Mouse (Mus musculus) MEL (cell line): Measurements from ENCODE around the gene Stk39. TPM values are rescaled to one million over a fixed set of nuclear protein-coding genes. Genes with fewer than 3 reads are reported as not detected.

Source experiments
- DNase-seq: peaks from one replicate; pipeline ENCODE4 v3.0.0; 2011; ENCODE audit warnings: low read depth, low spot score
- H3K27ac ChIP-seq: 2 replicates; pipeline ENCODE4 v1.5.1; 2012; ENCODE audit warnings: low read depth, mild to moderate bottlenecking, control low read depth, low read length, moderate library complexity; ENCODE audit not compliant: control insufficient read depth
- H3K27me3 ChIP-seq, 2 experiments: fragments of 150-350 bp in 1 of 2; sonication (generic) in 1 of 2; 2 replicates each; pipeline ENCODE4 v1.6.1; 2012; ENCODE audit warnings: low read length in 2 of 2, mild to moderate bottlenecking in 2 of 2, improper control_type of control experiment in 1 of 2, moderate library complexity in 1 of 2; ENCODE audit not compliant: insufficient read depth in 2 of 2, control insufficient read depth in 1 of 2
- H3K36me3 ChIP-seq, 2 experiments: 2 replicates each; pipeline ENCODE4 v1.6.1; 2012 to 2014; ENCODE audit warnings: low read length in 2 of 2, improper control_type of control experiment in 1 of 2, inconsistent platforms in 1 of 2, mild to moderate bottlenecking in 1 of 2; ENCODE audit not compliant: insufficient read depth in 2 of 2, control insufficient read depth in 1 of 2
- H3K4me1 ChIP-seq, 2 experiments: fragments of 150-350 bp in 1 of 2; sonication (generic) in 1 of 2; 2 replicates each; pipeline ENCODE4 v1.6.1; 2012; ENCODE audit warnings: low read length in 2 of 2, improper control_type of control experiment in 1 of 2, mild to moderate bottlenecking in 1 of 2; ENCODE audit not compliant: insufficient read depth in 2 of 2, control insufficient read depth in 1 of 2
- H3K4me3 ChIP-seq, 2 experiments: fragments of 150-350 bp in 1 of 2; sonication (generic) in 1 of 2; 2 replicates each; pipeline ENCODE4 v1.5.1; 2012; ENCODE audit warnings: low read depth in 2 of 2, low read length in 2 of 2, mild to moderate bottlenecking in 2 of 2, moderate library complexity in 2 of 2, control low read depth in 1 of 2, improper control_type of control experiment in 1 of 2; ENCODE audit not compliant: control insufficient read depth in 1 of 2, insufficient read depth in 1 of 2
- H3K79me2 ChIP-seq: 2 replicates; pipeline ENCODE4 v1.6.1; 2012; ENCODE audit warnings: mild to moderate bottlenecking, low read length, moderate library complexity; ENCODE audit not compliant: control insufficient read depth, poor library complexity, insufficient read depth
- H3K9ac ChIP-seq: 2 replicates; pipeline ENCODE4 v1.6.1; 2012; ENCODE audit warnings: low read depth, mild to moderate bottlenecking, control low read depth, low read length, moderate library complexity; ENCODE audit not compliant: control insufficient read depth, poor library complexity, severe bottlenecking
- H3K9me3 ChIP-seq: fragments of 150-350 bp; sonication (generic); replicated peaks from 2 replicates; pipeline ENCODE4 v1.6.1; 2012; ENCODE audit warnings: mild to moderate bottlenecking, low read length, improper control_type of control experiment, moderate library complexity; ENCODE audit not compliant: insufficient read depth
- BHLHE40 ChIP-seq: IDR thresholded peaks from 2 replicates; pipeline ENCODE4 v1.6.1; 2012; ENCODE audit warnings: low read depth, mild to moderate bottlenecking, inconsistent platforms, low read length, improper control_type of control experiment, borderline replicate concordance
- CHD1 ChIP-seq: IDR thresholded peaks from 2 replicates; pipeline ENCODE4 v1.6.1; 2012; ENCODE audit warnings: low read depth, mild to moderate bottlenecking, inconsistent platforms, low read length, improper control_type of control experiment
- CTCF ChIP-seq, 3 experiments: IDR thresholded peaks in 2 of 3; conservative IDR thresholded peaks in 1 of 3; 2 replicates each; pipeline ENCODE4 v1.5.1; 2011 to 2012; ENCODE audit warnings: low read length in 3 of 3, low read depth in 2 of 3, mild to moderate bottlenecking in 2 of 3, improper control_type of control experiment in 1 of 3, inconsistent platforms in 1 of 3, mixed read lengths in 1 of 3, moderate library complexity in 1 of 3; ENCODE audit not compliant: control insufficient read depth in 1 of 3, insufficient read depth in 1 of 3, poor library complexity in 1 of 3, severe bottlenecking in 1 of 3
- E2F4 ChIP-seq: IDR thresholded peaks from 2 replicates; pipeline ENCODE4 v1.6.1; 2011; ENCODE audit warnings: low read depth, low read length, improper control_type of control experiment, borderline replicate concordance
- EP300 ChIP-seq, 2 experiments: IDR thresholded peaks; 2 replicates each; pipeline ENCODE4 v1.6.1; 2011; ENCODE audit warnings: improper control_type of control experiment in 2 of 2, low read length in 2 of 2, low read depth in 1 of 2, mild to moderate bottlenecking in 1 of 2
- ETS1 ChIP-seq: IDR thresholded peaks from 2 replicates; pipeline ENCODE4 v1.6.1; 2012; ENCODE audit warnings: low read depth, mild to moderate bottlenecking, inconsistent platforms, low read length, improper control_type of control experiment, moderate library complexity
- GABPA ChIP-seq: IDR thresholded peaks from 2 replicates; pipeline ENCODE4 v1.6.1; 2012; ENCODE audit warnings: low read depth, mild to moderate bottlenecking, inconsistent platforms, low read length, improper control_type of control experiment, moderate library complexity
- HCFC1 ChIP-seq: IDR thresholded peaks from 2 replicates; pipeline ENCODE4 v1.6.1; 2012; ENCODE audit warnings: low read depth, mild to moderate bottlenecking, inconsistent platforms, low read length, improper control_type of control experiment, moderate library complexity
- KAT2A ChIP-seq: conservative IDR thresholded peaks from 2 replicates; pipeline ENCODE4 v1.6.1; 2012; ENCODE audit warnings: low read depth, low read length, improper control_type of control experiment, inconsistent platforms
- MYB ChIP-seq: IDR thresholded peaks from 2 replicates; pipeline ENCODE4 v1.6.1; 2011; ENCODE audit warnings: mild to moderate bottlenecking, low read depth, low read length, improper control_type of control experiment
- MYC ChIP-seq: IDR thresholded peaks from 2 replicates; pipeline ENCODE4 v1.6.1; 2011; ENCODE audit warnings: low read depth, mild to moderate bottlenecking, low read length, improper control_type of control experiment, moderate library complexity
- NELFE ChIP-seq: IDR thresholded peaks from 2 replicates; pipeline ENCODE4 v1.6.1; 2011; ENCODE audit warnings: low read depth, low read length, improper control_type of control experiment
- NRF1 ChIP-seq: IDR thresholded peaks from 2 replicates; pipeline ENCODE4 v1.6.1; 2014; ENCODE audit warnings: low read depth, mild to moderate bottlenecking, inconsistent platforms, low read length, improper control_type of control experiment, moderate library complexity; ENCODE audit not compliant: poor library complexity, insufficient read depth, severe bottlenecking
- POLR2A ChIP-seq, 2 experiments: IDR thresholded peaks; 2 replicates each; pipeline ENCODE4 v1.6.1; 2011 to 2012; ENCODE audit warnings: low read length in 2 of 2, mild to moderate bottlenecking in 2 of 2, control low read depth in 1 of 2, improper control_type of control experiment in 1 of 2, low read depth in 1 of 2, moderate library complexity in 1 of 2; ENCODE audit not compliant: control insufficient read depth in 1 of 2, insufficient read depth in 1 of 2, poor library complexity in 1 of 2
- POLR2AphosphoS2 ChIP-seq: IDR thresholded peaks from 2 replicates; pipeline ENCODE4 v1.6.1; 2011; ENCODE audit warnings: low read length, improper control_type of control experiment
- POLR2AphosphoS5 ChIP-seq: IDR thresholded peaks from 2 replicates; pipeline ENCODE4 v1.6.1; 2012; ENCODE audit warnings: low read depth, borderline replicate concordance, mild to moderate bottlenecking, inconsistent platforms, low read length, moderate library complexity, mixed read lengths
- SIN3A ChIP-seq: IDR thresholded peaks from 2 replicates; pipeline ENCODE4 v1.6.1; 2012; ENCODE audit warnings: low read length, improper control_type of control experiment, inconsistent platforms
- TCF12 ChIP-seq: IDR thresholded peaks from 2 replicates; pipeline ENCODE4 v1.6.1; 2014; ENCODE audit warnings: low read depth, mild to moderate bottlenecking, inconsistent platforms, low read length, improper control_type of control experiment, moderate library complexity
- UBTF ChIP-seq: IDR thresholded peaks from 2 replicates; pipeline ENCODE4 v1.6.1; 2012; ENCODE audit warnings: low read depth, mild to moderate bottlenecking, inconsistent platforms, low read length, improper control_type of control experiment, moderate library complexity, borderline replicate concordance; ENCODE audit not compliant: insufficient read depth
- USF1 ChIP-seq: IDR thresholded peaks from 2 replicates; pipeline ENCODE4 v1.6.1; 2014; ENCODE audit warnings: low read depth, mild to moderate bottlenecking, inconsistent platforms, low read length, improper control_type of control experiment, moderate library complexity
- ZC3H11A ChIP-seq: IDR thresholded peaks from 2 replicates; pipeline ENCODE4 v1.6.1; 2012; ENCODE audit warnings: low read depth, mild to moderate bottlenecking, inconsistent platforms, low read length, improper control_type of control experiment
- ZKSCAN1 ChIP-seq: IDR thresholded peaks from 2 replicates; pipeline ENCODE4 v1.6.1; 2012; ENCODE audit warnings: low read depth, mild to moderate bottlenecking, inconsistent platforms, low read length, improper control_type of control experiment, moderate library complexity
- ZNF384 ChIP-seq: IDR thresholded peaks from 2 replicates; pipeline ENCODE4 v1.6.1; 2012; ENCODE audit warnings: low read depth, mild to moderate bottlenecking, inconsistent platforms, low read length, improper control_type of control experiment
- polyA plus RNA-seq, 2 experiments: library from polyadenylated mRNA; stranded (reverse) in 1 of 2; unstranded in 1 of 2; fragments of >175 nt in 1 of 2; fragments of >200 nt in 1 of 2; gene quantifications; 2 replicates each; pipeline versions ENCODE4 v1.2.1 to v1.2.4; 2012; ENCODE audit warnings: low replicate concordance in 2 of 2, low read depth in 1 of 2; ENCODE audit not compliant: insufficient read length in 2 of 2, insufficient read depth in 1 of 2, missing spikeins in 1 of 2
- total RNA-seq: library from RNA; depleted of rRNA; stranded (reverse); fragments of 300-350 nt; gene quantifications from 2 replicates; pipeline ENCODE4 v1.2.3, GENCODE M21; 2012

Gene Stk39
- total and polyA plus RNA-seq, 3 experiments: not detected

DNA sequence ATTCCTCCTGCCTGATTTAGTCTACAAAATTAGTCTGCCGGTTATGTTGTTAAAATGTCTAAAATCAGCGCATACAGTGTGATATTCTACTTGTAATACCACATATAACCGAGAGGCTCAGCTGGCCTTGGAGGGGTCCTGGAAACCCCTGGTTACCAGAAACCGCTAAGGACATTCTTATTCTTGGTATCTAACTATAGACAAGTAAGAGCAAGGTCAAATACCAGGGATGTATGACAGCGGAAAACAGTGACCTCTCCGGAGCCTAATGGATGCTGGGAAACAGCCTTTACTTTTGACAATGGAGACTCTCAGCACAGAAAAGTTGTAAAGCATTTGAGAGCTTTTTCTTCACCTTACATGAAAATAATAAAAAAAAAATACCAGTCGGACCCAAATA, 97.9 kb downstream of the Stk39 start:
- H3K4me1 ChIP-seq: no peaks in the 10 kb centered on the region
- no peaks in the 10 kb centered on the region for H3K9me3 ChIP-seq
- DNase-seq: no peak
- no peak overlapping the region for H3K27ac ChIP-seq
- H3K79me2 ChIP-seq: no peaks in the 10 kb centered on the region
- no peaks in the 10 kb centered on the region for H3K36me3 ChIP-seq
- no peak overlapping the region for H3K9ac ChIP-seq
- no peaks in the 10 kb centered on the region for H3K27me3 ChIP-seq
- H3K4me3 ChIP-seq: no peak overlapping the region
- TF ChIP-seq E2F4: no peak
- no peak for TF ChIP-seq MYC
- no peak for TF ChIP-seq POLR2A (IDR thresholded peaks at IDR 0.05; ENCODE audit: control insufficient read depth in 1 of 2, insufficient read depth in 1 of 2, low read depth in 1 of 2, low read length in 2 of 2, poor library complexity in 1 of 2)
- TF ChIP-seq NELFE: no peak
- no peak for TF ChIP-seq GABPA
- no peak for TF ChIP-seq KAT2A
- TF ChIP-seq CTCF (IDR thresholded peaks at IDR 0.05 in 2 of 3, conservative IDR thresholded peaks at IDR 0.05 in 1 of 3; ENCODE audit: control insufficient read depth in 1 of 3, insufficient read depth in 1 of 3, low read depth in 2 of 3, low read length in 3 of 3, poor library complexity in 1 of 3, severe bottlenecking in 1 of 3): no peak
- no peak for TF ChIP-seq BHLHE40
- TF ChIP-seq HCFC1: no peak
- TF ChIP-seq EP300 (IDR thresholded peaks at IDR 0.05; ENCODE audit: low read depth in 1 of 2, low read length in 2 of 2): no peak
- TF ChIP-seq UBTF: no peak
- no peak for TF ChIP-seq SIN3A
- no peak for TF ChIP-seq POLR2AphosphoS5
- no peak for TF ChIP-seq TCF12
- TF ChIP-seq ZKSCAN1: no peak
- no peak for TF ChIP-seq ZC3H11A
- TF ChIP-seq NRF1: no peak
- no peak for TF ChIP-seq MYB
- no peak for TF ChIP-seq ETS1
- no peak for TF ChIP-seq POLR2AphosphoS2

DNA sequence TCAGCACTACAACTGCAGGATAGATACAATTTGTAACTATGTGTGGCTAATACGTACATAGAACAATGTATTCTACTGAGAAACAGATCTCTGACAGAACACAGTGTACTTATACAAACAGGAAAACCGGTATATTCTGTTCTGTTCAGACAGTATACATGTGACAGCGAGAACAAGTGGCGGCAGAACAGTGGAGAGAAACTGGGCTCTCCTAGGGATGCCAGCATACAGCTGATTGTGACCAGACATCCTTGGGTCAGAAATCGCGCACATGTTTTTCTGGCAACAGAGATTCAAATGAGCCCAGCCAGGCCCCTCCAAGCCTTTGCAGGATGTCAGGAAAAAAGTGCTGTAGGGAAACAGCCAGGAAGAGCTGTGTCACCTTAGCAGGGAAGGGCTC, 100.2 kb downstream of the Stk39 start:
- Histone ChIP-seq H3K9ac (no peak overlapping the region), H3K79me2 (no peaks in the 10 kb centered on the region), H3K4me1 (no peaks in the 10 kb centered on the region), H3K9me3 (no peaks in the 10 kb centered on the region), H3K4me3 (no peak overlapping the region), H3K27me3 (no peaks in the 10 kb centered on the region), H3K36me3 (no peaks in the 10 kb centered on the region), H3K27ac (no peak overlapping the region)
- no peak for TF ChIP-seq USF1
- no peak for TF ChIP-seq NRF1
- TF ChIP-seq CHD1: no peak
- TF ChIP-seq E2F4: no peak
- no peak for TF ChIP-seq ZNF384
- DNase-seq: no peak
